Mouse (Mus musculus) pancreas, adult 10 weeks (tissue): Measurements from ENCODE around the gene Gcnt2. TPM values are rescaled to one million over a fixed set of nuclear protein-coding genes. Genes with fewer than 3 reads are reported as not detected.

Experiments
- polyA plus RNA-seq: library from polyadenylated mRNA; stranded (reverse); fragments of 350-450 nt; fragmentation: Illumina TruSeq; extraction: RNeasy Lipid Tissue Mini Kit (QIAGEN cat#74804); gene quantifications from one replicate; pipeline ENCODE4 v1.2.3, GENCODE M21; 2015; ENCODE audit warnings: low read depth, low replicate concordance; ENCODE audit not compliant: insufficient read depth

Gene Gcnt2
- polyA plus RNA-seq = 11.2 TPM

DNA sequence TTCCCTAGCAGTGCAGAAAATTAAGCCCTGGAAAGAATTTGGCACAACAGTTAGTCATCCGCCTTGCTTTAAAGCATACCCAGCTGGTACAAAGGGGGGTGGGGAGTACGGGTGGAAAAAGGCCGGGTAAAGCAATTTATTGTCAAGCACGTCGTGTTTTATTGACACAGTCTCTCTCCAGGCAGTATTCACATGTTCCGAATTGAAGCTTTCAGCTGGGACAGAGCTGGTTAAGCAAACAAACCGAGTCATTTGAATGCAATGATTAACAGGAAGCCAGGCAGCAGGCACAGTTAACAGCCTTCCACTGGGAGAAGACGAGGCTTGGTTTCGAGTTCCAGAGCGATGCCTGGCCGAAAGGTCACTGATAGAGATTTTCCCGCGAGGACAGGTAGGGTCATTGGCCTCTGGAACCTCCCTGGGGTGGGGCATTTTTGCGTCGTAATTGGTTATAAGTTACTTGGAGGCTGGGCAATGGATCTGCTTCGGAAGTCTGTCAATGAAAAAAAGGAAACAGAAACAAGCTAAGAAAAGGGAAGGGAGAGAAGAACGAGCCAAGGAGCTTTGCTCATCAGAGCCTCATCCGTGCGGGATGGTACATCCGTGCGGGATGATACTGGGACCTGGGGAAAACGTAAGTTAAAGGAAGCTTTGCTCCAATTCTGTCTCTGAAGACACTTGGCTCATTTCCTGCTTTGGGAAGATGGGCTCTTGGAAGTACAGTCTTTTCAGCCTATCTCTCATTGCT lies at the start of gene Gcnt2:
Gcnt2 (plus strand) TSS at position 103 of the 748 bp plus-strand sequence.

GRCm38 (mm10) chr13:41000926-41001639 lies 141.5 kb downstream of the Gcnt2 start, which contains the start of gene Pak1ip1:
TSS of gene Pak1ip1 (plus strand) at chr13:41001023.

Other genes starting within 250 kb of the Gcnt2 start
- not detected for gene Tfap2a, start 121.4 kb upstream of the Gcnt2 start, polyA plus RNA-seq
- gene Pak1ip1, start 141.3 kb downstream of the Gcnt2 start, polyA plus RNA-seq = 10.4 TPM
- 21.8 TPM for gene Tmem14c, start 156.5 kb downstream of the Gcnt2 start, polyA plus RNA-seq
- gene Mak, start 220.0 kb downstream of the Gcnt2 start, polyA plus RNA-seq = not detected